Mouse (Mus musculus) lung, postnatal 25 days (tissue): ENCODE results near the gene Ubap1l.

Source experiments
- DNase-seq: peaks from one replicate; pipeline ENCODE4 v3.0.0; 2022; ENCODE audit warnings: low spot score

Gene Ubap1l

GRCm38 (mm10) chr9:65411326-65411725, 50.5 kb downstream of the Ubap1l start:
- DNase-seq: no peak

GRCm38 (mm10) chr9:65417738-65418137, 56.9 kb downstream of the Ubap1l start:
- DNase-seq: no peak

DNA sequence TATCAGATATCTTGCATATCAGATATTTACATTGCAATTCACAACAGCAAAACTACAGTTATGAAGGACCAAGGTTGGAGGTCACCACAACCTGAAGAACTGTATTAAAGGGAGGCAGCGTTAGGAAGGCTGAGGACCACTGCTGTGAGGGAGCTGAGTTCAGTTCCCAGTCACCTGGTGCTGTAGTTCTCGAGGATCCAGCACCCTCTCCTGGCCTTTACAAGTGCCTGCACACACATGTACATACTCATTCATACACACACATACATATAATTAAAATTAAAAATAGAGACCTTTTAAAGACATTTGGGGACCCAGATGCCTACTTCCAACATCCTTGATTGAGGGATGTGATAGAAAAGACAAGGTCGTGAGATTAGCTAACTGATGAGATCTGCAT, 58.8 kb downstream of the Ubap1l start:
- no peak for DNase-seq

DNA sequence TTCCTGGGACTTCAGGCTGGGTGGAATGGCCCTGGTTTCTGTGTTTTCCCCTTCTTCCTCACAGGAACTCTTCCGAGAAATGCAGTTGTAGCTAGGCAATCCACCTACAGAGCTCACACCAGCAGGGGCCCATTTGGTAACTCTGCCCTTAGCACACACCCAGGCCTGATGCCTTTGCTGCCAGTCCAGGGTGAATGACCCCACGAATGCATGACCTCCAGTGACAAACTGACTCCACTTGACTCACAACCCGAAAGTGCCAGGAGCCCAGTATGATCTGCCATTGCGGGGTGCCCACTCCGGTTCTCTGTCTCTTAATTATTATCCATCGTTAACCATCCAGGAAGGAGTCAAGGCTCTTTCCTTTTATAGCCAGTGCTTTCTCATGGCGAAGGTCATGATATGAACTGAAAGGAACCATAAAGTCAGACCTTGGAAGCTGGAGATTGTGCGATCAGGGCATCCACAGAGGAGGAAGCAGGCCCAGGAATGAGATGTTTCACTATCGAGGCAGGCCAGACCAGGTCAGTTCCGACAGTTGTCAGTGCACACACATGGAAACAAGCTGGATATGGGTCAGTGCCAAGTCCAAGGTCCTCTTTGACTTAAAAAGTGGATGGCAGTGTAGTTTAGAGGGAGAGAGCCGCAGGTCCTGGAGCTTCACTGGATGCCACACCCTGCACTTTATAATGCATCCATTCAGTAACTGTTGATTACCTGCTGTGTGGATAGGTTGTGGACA, 62.1 kb downstream of the Ubap1l start, which contains the start of gene Slc51b:
TSS of gene Slc51b (minus strand) at position 196 of the 742 bp plus-strand sequence.
- DNase-seq: no peak

DNA sequence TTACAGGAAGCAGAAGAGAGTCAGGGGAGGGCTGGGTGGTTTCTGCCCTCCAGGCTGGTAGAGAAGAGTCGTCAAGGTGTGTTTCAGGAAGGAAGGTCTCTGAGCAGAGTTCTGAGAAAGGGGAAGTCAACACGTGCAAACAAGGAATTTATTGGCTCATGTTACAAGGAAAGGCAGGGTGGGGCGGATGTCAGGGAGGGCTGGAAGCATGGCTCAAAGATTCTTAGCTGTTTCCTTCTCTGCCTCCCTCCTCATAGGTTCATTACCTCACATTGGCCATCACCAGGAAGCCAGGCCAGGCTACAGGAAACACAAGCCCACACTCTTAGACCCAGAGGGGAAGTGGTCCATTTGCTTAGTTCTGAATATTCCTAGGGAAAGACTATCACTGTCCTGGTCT, 63.6 kb downstream of the Ubap1l start:
- DNase-seq: no peak

DNA sequence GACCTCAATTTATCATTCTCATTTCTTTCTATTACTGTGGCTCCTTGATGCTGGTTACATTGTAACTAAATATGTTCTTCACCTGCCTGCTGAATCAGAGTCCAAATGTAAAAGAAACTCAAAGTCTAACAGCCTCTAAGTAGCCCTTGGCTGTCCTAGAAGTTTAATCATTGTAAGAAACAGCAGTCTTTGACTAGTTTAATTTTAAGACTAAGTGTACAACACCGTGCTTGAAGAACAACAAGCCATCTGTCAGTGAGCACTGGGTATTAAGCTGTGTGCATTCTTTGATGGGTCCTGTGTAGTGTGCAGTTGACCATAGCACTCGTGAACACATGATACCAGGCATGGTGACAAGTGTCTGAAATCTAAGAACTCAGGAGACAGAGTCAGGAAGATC, 66.7 kb downstream of the Ubap1l start:
- no peak for DNase-seq

GRCm38 (mm10) chr9:65428003-65428402, 67.2 kb downstream of the Ubap1l start:
- DNase-seq: no peak
